Mouse (Mus musculus): ENCODE data around the gene Gm49394. TPM values are rescaled to one million over a fixed set of nuclear protein-coding genes. Genes with fewer than 3 reads are reported as not detected.

Gm49394 gene
- polyA plus RNA-seq, 1 experiment from 2014 or later = not detected

DNA sequence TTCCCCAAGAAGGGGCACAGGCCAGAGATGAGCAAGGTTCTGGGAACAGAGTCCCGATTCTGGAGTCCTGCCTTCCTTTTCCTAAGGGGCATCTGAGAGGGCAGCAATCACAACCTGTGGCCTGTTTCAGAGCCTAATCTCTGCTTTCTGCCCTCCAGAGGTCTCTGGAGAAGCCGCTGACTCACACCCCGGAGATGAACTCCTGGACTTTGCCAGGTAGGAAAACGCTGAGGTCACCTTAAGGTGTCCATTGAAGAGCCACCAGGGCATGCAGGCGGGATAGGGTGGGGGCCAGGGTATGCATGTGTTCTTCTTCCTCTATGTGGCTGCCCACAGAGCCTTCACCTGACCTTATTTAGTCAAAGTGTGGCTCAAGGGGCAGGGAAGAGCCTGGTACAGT, 4.4 kb downstream of the Gm49394 start:
- Histone ChIP-seq H3K27ac (ENCODE audit: low read depth) (no peak overlapping the region), H3K9ac (no peak overlapping the region), H3K9me3 (ENCODE audit: low read depth, low read length) (peaks cover 13% of the 10 kb centered on the region), H3K4me1 (ENCODE audit: insufficient read depth) (no peaks in the 10 kb centered on the region), H3K4me3 (ENCODE audit: low read depth, low read length) (no peak overlapping the region), H3K4me2 (no peak overlapping the region), H3K27me3 (ENCODE audit: insufficient read depth, low read length) (peaks cover 57% of the 10 kb centered on the region), H3K36me3 (ENCODE audit: insufficient read depth) (0 out of 2 replicates have a peak, but pooled peaks cover 6% of the 10 kb centered on the region)
- TF ChIP-seq CTCF (IDR thresholded peaks at IDR 0.05; ENCODE audit: low read depth) = no peak
- 67% methylated on average over 5 of the region's 5 CpGs for WGBS
- DNase-seq (no peak), ATAC-seq (ENCODE audit: insufficient read depth) (no peak)

DNA sequence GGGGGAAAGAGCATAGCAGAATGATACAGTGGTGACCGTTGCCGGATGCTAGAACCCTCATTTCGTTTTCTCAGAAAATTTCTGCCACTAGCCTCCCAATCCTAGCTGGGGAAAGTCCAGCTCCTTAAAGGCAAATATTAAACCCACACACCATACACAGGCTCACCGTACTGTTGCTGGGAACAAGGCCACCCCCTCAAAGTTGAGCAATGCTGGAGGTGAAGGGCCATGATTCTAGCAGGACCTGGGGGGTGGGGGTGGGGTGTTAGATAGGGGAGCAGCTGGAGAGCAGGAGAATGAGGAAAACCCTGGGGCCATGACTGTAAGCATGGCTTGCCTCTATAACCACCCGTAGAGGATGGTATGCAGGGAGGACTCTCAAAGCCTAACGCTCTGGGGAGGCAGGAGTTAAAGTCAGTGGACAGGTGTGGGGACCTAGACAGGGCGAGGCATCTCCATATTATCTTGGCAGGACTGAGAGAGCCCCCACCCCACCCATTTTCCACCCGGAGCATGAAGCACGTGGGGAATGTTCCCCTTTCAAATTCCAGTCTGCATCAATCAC, 5.2 kb downstream of the Gm49394 start:
- ATAC-seq (ENCODE audit: insufficient read depth) (peak; percentile 29; the same call in 1 of the 2 replicates), DNase-seq (no peak)
- H3K36me3 ChIP-seq (ENCODE audit: insufficient read depth) = 0 out of 2 replicates have a peak, but pooled peaks cover 6% of the 10 kb centered on the region
- H3K4me2 ChIP-seq = peak overlapping the region; percentile 73
- no peak overlapping the region for H3K9ac ChIP-seq
- TF ChIP-seq CTCF (IDR thresholded peaks at IDR 0.05; ENCODE audit: low read depth) = no peak
- 13% methylated on average over 9 of the region's 9 CpGs for WGBS
- H3K27ac ChIP-seq (ENCODE audit: low read depth) = no peak overlapping the region
- peaks cover 5% of the 10 kb centered on the region; the same call in 1 of the 2 replicates for H3K9me3 ChIP-seq (ENCODE audit: low read depth, low read length)
- H3K4me3 ChIP-seq (ENCODE audit: low read depth, low read length) = peak overlapping the region; percentile 40
- H3K4me1 ChIP-seq (ENCODE audit: insufficient read depth) = no peaks in the 10 kb centered on the region
- peaks cover 66% of the 10 kb centered on the region for H3K27me3 ChIP-seq (ENCODE audit: insufficient read depth, low read length)

DNA sequence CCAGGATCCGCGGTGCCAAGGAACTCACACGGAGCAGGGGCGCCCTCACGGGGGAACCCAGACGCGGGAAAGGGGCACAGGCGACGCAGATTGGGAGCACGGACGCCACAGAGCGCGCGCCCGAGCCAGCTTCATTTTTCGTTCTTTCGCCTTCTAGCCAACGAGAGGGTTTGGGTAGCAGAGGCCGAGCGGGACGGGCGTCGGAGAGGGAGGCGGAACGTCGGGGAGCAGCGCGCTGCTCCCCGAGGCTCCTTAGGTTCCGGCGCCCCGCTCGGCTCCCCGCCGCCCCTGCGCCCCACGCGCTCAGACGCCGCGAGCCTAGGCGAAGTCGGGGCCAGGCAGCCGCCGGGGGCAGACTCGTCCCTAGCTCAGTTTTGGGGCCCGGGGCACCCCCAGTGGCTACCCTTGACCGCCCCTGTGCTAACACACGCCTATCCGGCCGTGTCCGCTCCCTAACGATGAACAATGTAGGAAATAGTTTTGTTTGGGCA, 5.8 kb downstream of the Gm49394 start:
- DNase-seq = peak; percentile 64
- Histone ChIP-seq H3K27me3 (ENCODE audit: insufficient read depth, low read length) (peaks cover 71% of the 10 kb centered on the region), H3K27ac (ENCODE audit: low read depth) (0 out of 2 replicates have a peak overlapping the region, but pooled peaks have one; percentile 6), H3K9ac (peak overlapping the region; percentile 57), H3K4me1 (ENCODE audit: insufficient read depth) (no peaks in the 10 kb centered on the region), H3K4me3 (ENCODE audit: low read depth, low read length) (peak overlapping the region; percentile 40), H3K9me3 (ENCODE audit: low read depth, low read length) (no peaks in the 10 kb centered on the region), H3K36me3 (ENCODE audit: insufficient read depth) (0 out of 2 replicates have a peak, but pooled peaks cover 6% of the 10 kb centered on the region), H3K4me2 (peak overlapping the region; percentile 73)
- ATAC-seq (ENCODE audit: insufficient read depth) = no peak
- 1% methylated on average over 53 of the region's 53 CpGs for WGBS
- TF ChIP-seq CTCF (IDR thresholded peaks at IDR 0.05; ENCODE audit: low read depth) = no peak

DNA sequence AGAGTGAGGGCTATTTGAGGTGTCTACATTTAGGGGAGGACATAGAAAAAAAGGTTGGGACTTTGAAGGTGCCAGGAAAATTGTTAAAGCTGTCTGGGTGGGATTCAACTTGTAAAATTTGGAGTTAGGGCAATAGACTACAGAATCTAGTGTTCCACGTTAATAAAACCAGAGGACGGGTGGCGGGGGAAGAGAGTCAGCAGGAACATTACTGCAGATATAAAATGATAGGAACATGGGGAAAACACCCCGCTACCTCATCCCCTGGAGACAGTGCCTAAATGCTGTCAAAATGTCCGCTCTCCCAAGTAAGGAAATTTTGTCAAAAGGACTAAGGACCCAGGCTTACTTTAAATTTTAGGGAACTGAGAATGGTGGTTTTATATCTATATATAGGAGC, 6.6 kb downstream of the Gm49394 start:
- Histone ChIP-seq H3K4me1 (ENCODE audit: insufficient read depth) (no peaks in the 10 kb centered on the region), H3K9me3 (ENCODE audit: low read depth, low read length) (no peaks in the 10 kb centered on the region), H3K27ac (ENCODE audit: low read depth) (no peak overlapping the region), H3K36me3 (ENCODE audit: insufficient read depth) (0 out of 2 replicates have a peak, but pooled peaks cover 4% of the 10 kb centered on the region), H3K4me2 (peak overlapping the region; percentile 73), H3K27me3 (ENCODE audit: insufficient read depth, low read length) (peaks cover 80% of the 10 kb centered on the region), H3K9ac (no peak overlapping the region; the same call in 1 of the 2 replicates), H3K4me3 (ENCODE audit: low read depth, low read length) (peak overlapping the region; percentile 40)
- ATAC-seq (ENCODE audit: insufficient read depth) (no peak), DNase-seq (no peak)
- 42% methylated on average over 5 of the region's 5 CpGs for WGBS
- no peak for TF ChIP-seq CTCF (IDR thresholded peaks at IDR 0.05; ENCODE audit: low read depth)

DNA sequence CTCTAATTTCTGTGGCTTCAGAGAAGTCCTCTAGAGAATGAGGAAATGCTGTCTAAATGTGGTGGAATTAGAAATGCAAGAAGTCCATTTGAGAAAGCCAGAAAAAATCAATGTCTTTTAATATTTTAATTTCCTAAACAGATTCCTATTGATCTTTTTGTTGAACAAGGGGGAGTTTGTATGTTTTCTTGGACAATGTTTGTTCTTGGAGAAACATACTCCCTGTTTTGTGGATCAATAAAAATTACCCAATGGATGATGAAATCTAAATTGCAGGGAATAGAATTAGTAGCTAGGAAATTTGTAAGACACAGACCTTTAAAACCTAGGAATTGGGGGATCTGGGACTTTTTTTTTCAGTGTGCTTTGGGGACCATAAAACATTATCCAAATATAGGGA, 7.9 kb downstream of the Gm49394 start:
- Histone ChIP-seq H3K4me2 (peak overlapping the region; percentile 73), H3K27ac (ENCODE audit: low read depth) (no peak overlapping the region), H3K36me3 (ENCODE audit: insufficient read depth) (no peaks in the 10 kb centered on the region), H3K9me3 (ENCODE audit: low read depth, low read length) (no peaks in the 10 kb centered on the region), H3K27me3 (ENCODE audit: insufficient read depth, low read length) (peaks cover 92% of the 10 kb centered on the region), H3K4me1 (ENCODE audit: insufficient read depth) (no peaks in the 10 kb centered on the region), H3K9ac (peak overlapping the region; percentile 83), H3K4me3 (ENCODE audit: low read depth, low read length) (peak overlapping the region; percentile 60)
- ATAC-seq (ENCODE audit: insufficient read depth) = no peak
- DNase-seq = no peak
- TF ChIP-seq CTCF (IDR thresholded peaks at IDR 0.05; ENCODE audit: low read depth) = no peak

DNA sequence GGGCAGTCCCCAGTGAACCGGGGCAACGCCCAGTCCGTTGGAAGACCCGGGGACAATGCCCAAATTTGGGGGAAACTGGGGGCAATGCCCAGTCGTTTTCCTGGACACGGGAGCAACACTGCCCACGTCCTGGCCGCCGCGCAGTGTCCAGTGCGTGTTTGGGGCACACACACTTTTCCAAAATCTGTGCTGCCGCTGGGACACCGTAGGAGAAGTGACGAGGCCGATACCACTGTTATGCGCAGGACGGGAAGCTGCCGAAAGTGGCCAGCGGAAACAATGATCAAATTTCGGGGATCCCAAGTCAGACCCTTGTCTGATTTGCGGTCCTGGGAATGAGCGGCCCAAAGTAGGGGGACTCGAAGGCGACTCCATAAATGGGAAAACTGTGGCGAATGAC, 8.7 kb downstream of the Gm49394 start:
- peak overlapping the region; percentile 83 for H3K9ac ChIP-seq
- peak overlapping the region; percentile 73 for H3K4me2 ChIP-seq
- peaks cover 94% of the 10 kb centered on the region for H3K27me3 ChIP-seq (ENCODE audit: insufficient read depth, low read length)
- H3K36me3 ChIP-seq (ENCODE audit: insufficient read depth) = 0 out of 2 replicates have a peak, but pooled peaks cover 4% of the 10 kb centered on the region
- no peaks in the 10 kb centered on the region for H3K4me1 ChIP-seq (ENCODE audit: insufficient read depth)
- DNase-seq (peak; percentile 55), ATAC-seq (ENCODE audit: insufficient read depth) (no peak)
- no peak for TF ChIP-seq CTCF (IDR thresholded peaks at IDR 0.05; ENCODE audit: low read depth)
- H3K4me3 ChIP-seq (ENCODE audit: low read depth, low read length) = peak overlapping the region; percentile 60
- 3% methylated on average over 25 of the region's 25 CpGs for WGBS
- no peaks in the 10 kb centered on the region for H3K9me3 ChIP-seq (ENCODE audit: low read depth, low read length)
- H3K27ac ChIP-seq (ENCODE audit: low read depth) = peak overlapping the region; percentile 92

DNA sequence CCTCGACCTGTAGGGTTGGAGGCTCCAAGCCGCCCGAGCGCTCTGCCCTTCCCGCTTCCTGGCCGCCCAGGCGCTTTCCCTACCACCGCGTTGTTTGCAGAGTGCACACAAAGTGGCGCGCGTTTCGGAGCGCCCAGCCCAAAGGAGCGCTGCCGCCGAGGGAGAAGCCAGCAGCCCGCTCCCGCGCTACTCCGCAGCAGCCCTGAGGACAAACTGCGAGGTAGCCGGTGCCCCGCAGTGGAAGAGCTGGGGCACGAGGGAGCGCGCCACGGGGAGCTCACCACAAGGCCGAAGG, 9.1 kb downstream of the Gm49394 start:
- TF ChIP-seq CTCF (IDR thresholded peaks at IDR 0.05; ENCODE audit: low read depth) = no peak
- peak overlapping the region; percentile 83 for H3K9ac ChIP-seq
- peaks cover 92% of the 10 kb centered on the region for H3K27me3 ChIP-seq (ENCODE audit: insufficient read depth, low read length)
- ATAC-seq (ENCODE audit: insufficient read depth) (no peak), DNase-seq (peak; percentile 73)
- WGBS = 0% methylated on average over 29 of the region's 29 CpGs
- H3K9me3 ChIP-seq (ENCODE audit: low read depth, low read length) = no peaks in the 10 kb centered on the region
- peak overlapping the region; percentile 92 for H3K27ac ChIP-seq (ENCODE audit: low read depth)
- H3K4me3 ChIP-seq (ENCODE audit: low read depth, low read length) = peak overlapping the region; percentile 60
- no peaks in the 10 kb centered on the region for H3K4me1 ChIP-seq (ENCODE audit: insufficient read depth)
- peaks cover 4% of the 10 kb centered on the region; the same call in 1 of the 2 replicates for H3K36me3 ChIP-seq (ENCODE audit: insufficient read depth)
- peak overlapping the region; percentile 73 for H3K4me2 ChIP-seq
